Mouse (Mus musculus): ENCODE measurements around the gene Eomes.

- TF ChIP-seq CTCF (IDR thresholded peaks at IDR 0.05; ENCODE audit: borderline replicate concordance, extremely low read depth, insufficient read depth, insufficient read length) (no peak), POLR2A (IDR thresholded peaks at IDR 0.05; ENCODE audit: borderline replicate concordance, extremely low read depth, insufficient read depth, insufficient read length, poor library complexity, severe bottlenecking) (no peak)
These were observed 18.9 kb downstream of the Eomes start for GRCm38 (mm10) chr9:118496952-118497351.
